Mouse (Mus musculus) limb, embryonic 10.5 days (tissue): ENCODE measurements around the gene Acsbg2. TPM values are rescaled to one million over a fixed set of nuclear protein-coding genes. Genes with fewer than 3 reads are reported as not detected.
A peak's percentile ranks its signal among the peaks of the same experiment; 100 is the strongest.

ENCODE experiments used
- DNase-seq: peaks from one replicate; pipeline ENCODE4 v3.0.0-alpha.2; 2017; ENCODE audit warnings: low spot score
- H3K27ac ChIP-seq: fragments of 300-500 bp; sonication (generic); 2 replicates; pipeline ENCODE4 v1.5.1; 2016; ENCODE audit warnings: mild to moderate bottlenecking
- H3K27me3 ChIP-seq: fragments of 300-500 bp; sonication (generic); 2 replicates; pipeline ENCODE4 v1.6.1; 2016; ENCODE audit warnings: low read depth, mild to moderate bottlenecking; ENCODE audit not compliant: poor library complexity, severe bottlenecking
- H3K36me3 ChIP-seq: fragments of 300-500 bp; sonication (generic); 2 replicates; pipeline ENCODE4 v1.6.1; 2016; ENCODE audit warnings: mild to moderate bottlenecking, moderate library complexity
- H3K4me1 ChIP-seq: fragments of 300-500 bp; sonication (generic); 2 replicates; pipeline ENCODE4 v1.6.1; 2016
- H3K4me3 ChIP-seq: fragments of 300-500 bp; sonication (generic); 2 replicates; pipeline ENCODE4 v1.5.1; 2016; ENCODE audit warnings: mild to moderate bottlenecking, moderate library complexity
- H3K9me3 ChIP-seq: fragments of 300-500 bp; sonication (generic); replicated peaks from 2 replicates; pipeline ENCODE4 v1.6.1; 2016; ENCODE audit warnings: mild to moderate bottlenecking
- WGBS: fragments of 180-500 bp; shearing (Covaris S2); methylation state at CpG from one replicate; pipeline ENCODE4 v1.1.7; 2016; 5-methylcytosine and 5-hydroxymethylcytosine counted together
- polyA plus RNA-seq: library from polyadenylated mRNA; unstranded; fragments of >200 nt; fragmentation: Nextera tagmentation; extraction: Ambion mirVana; gene quantifications from 2 replicates; pipeline ENCODE4 v1.2.1, GENCODE M21; 2016

The Acsbg2 gene
- polyA plus RNA-seq, 1 experiment from 2014 or later: not detected

DNA sequence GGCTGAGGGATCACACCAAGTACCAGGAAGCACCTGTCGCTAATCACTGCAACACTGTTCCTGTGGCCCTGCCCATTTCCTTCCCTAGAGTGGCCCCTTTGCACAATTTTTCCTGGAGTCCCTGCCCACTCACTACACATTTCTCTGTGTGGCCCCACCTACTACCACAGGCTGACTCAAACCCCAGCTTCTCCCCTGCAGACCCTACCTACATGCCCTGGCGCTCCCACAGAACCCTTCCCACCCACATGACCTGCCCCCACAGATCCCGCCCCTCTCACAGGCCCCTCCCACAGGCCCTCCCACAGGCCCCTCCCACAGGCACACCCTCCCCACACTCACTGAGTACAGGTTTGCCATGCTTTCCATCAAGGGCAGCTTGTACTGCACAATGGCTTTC is 13.1 kb downstream of the Acsbg2 start:
- no peak for DNase-seq
- Histone ChIP-seq H3K27ac (no peak overlapping the region), H3K36me3 (no peaks in the 10 kb centered on the region), H3K4me1 (0 out of 2 replicates have a peak, but pooled peaks cover 5% of the 10 kb centered on the region), H3K9me3 (no peaks in the 10 kb centered on the region), H3K27me3 (no peaks in the 10 kb centered on the region), H3K4me3 (no peak overlapping the region)
- 61% methylated on average over 3 of the region's 3 CpGs for WGBS

DNA sequence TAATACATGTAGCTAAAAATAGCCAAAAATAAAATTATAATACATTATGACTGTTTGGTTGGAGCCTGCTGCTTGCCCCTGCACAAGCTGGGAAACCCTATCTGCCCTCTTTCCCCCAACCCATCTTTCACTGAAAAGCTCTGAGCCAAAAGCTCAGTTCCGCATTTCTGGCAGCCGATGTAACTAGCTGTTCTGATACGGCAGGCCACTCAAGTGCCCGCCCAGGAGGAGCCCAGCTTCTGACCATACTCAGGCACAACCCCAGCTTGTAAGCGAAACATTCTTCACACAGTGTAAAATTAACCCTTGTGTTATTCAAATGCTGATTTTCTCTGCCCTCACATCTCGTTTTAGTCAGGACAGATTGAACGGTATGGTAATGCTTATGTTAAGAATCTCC is 15.3 kb downstream of the Acsbg2 start:
- H3K36me3 ChIP-seq: no peaks in the 10 kb centered on the region
- WGBS: 81% methylated on average over 7 of the region's 7 CpGs
- H3K9me3 ChIP-seq: no peaks in the 10 kb centered on the region
- H3K4me3 ChIP-seq: no peak overlapping the region
- no peak overlapping the region for H3K27ac ChIP-seq
- H3K27me3 ChIP-seq: no peaks in the 10 kb centered on the region
- no peak for DNase-seq
- H3K4me1 ChIP-seq: 0 out of 2 replicates have a peak, but pooled peaks cover 5% of the 10 kb centered on the region

DNA sequence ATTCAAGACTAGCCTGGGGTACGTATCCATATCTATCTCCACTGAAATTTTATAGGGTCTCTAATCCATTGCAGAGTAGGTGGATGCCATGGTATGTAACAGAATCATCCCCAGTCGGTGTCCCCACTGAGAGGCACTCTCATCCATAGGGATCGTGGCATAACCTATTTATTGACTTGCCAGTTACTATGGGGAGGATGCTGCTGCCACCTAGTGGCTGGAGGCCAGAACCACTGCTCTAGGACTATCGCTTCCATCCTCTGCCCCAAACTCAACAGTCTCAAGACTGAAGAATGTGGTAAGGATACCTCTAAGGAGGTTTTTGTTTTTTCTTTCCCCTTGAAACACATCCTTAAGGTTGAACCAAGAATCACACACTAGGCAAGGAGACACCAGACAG is 16.0 kb downstream of the Acsbg2 start:
- WGBS: 59% methylated on average over 4 of the region's 4 CpGs
- Histone ChIP-seq H3K27ac (no peak overlapping the region), H3K4me1 (0 out of 2 replicates have a peak, but pooled peaks cover 5% of the 10 kb centered on the region), H3K9me3 (no peaks in the 10 kb centered on the region), H3K36me3 (no peaks in the 10 kb centered on the region), H3K27me3 (no peaks in the 10 kb centered on the region), H3K4me3 (no peak overlapping the region)
- DNase-seq: peak; percentile 73

DNA sequence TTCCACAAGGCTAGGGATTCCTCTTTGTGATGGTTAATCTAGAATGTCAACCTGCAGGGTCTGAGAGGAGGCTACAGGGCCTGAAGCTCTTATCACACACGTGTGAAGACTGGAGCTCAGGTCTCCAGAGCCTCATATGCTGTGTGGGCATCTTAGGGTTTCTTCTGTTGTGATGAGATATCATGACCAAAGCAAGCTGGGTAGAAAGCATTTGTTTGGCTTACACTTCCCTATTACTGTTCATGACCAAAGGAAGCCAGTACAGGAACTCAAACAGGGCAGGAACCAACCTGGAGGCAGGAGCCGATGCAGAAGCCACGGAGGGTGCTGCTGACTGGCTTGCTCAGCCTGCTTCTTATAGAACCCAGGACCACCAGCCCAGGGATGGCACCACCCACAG is 18.8 kb downstream of the Acsbg2 start:
- H3K4me3 ChIP-seq: no peak overlapping the region
- H3K9me3 ChIP-seq: no peaks in the 10 kb centered on the region
- H3K4me1 ChIP-seq: no peaks in the 10 kb centered on the region
- no peaks in the 10 kb centered on the region for H3K36me3 ChIP-seq
- H3K27me3 ChIP-seq: no peaks in the 10 kb centered on the region
- 83% methylated on average over 3 of the region's 3 CpGs for WGBS
- H3K27ac ChIP-seq: no peak overlapping the region
- no peak for DNase-seq

DNA sequence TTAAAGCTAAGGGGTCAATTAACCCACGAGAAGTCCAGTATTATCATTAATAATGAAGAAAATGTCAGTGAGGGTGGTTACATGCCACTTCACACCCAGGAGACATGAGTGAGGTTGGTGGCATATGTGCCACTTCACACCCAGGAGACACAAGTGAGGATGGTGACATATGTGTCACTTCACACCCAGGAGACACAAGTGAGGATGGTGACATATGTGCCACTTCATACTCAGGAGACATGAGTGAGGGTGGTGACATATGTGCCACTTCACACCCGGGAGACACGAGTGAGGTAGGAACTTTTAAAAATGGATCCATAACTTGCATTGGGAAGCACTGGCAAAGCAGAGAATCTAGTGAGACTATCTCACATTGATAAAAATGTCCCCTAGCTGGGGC is 23.1 kb downstream of the Acsbg2 start:
- H3K9me3 ChIP-seq: no peaks in the 10 kb centered on the region
- H3K27me3 ChIP-seq: no peaks in the 10 kb centered on the region
- H3K27ac ChIP-seq: no peak overlapping the region
- H3K4me1 ChIP-seq: no peaks in the 10 kb centered on the region
- H3K36me3 ChIP-seq: no peaks in the 10 kb centered on the region
- WGBS: 86% methylated on average over 3 of the region's 3 CpGs
- no peak overlapping the region for H3K4me3 ChIP-seq
- no peak for DNase-seq

DNA sequence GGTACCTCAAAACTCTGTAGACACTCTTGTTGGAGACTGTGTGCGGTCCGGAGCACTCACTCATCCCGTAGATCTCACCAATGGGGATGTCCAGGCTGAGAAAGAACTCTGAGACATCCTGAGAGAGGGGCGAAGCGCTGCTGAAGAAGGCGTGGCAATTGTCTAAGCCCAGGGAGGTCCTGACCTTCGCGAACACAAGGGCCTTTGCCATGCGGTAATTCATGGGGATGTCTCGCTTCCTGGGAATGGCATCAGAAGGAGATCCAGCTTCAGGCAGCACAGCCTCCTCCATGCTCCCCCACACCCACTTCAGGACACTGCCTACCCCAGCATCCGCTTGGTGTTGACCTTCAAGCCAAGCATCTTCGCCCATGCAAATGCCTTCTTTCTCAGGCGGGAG is 24.5 kb downstream of the Acsbg2 start:
- Histone ChIP-seq H3K4me1 (no peaks in the 10 kb centered on the region), H3K4me3 (no peak overlapping the region), H3K27me3 (no peaks in the 10 kb centered on the region), H3K36me3 (no peaks in the 10 kb centered on the region), H3K27ac (no peak overlapping the region), H3K9me3 (no peaks in the 10 kb centered on the region)
- DNase-seq: no peak
- 92% methylated on average over 13 of the region's 13 CpGs for WGBS

DNA sequence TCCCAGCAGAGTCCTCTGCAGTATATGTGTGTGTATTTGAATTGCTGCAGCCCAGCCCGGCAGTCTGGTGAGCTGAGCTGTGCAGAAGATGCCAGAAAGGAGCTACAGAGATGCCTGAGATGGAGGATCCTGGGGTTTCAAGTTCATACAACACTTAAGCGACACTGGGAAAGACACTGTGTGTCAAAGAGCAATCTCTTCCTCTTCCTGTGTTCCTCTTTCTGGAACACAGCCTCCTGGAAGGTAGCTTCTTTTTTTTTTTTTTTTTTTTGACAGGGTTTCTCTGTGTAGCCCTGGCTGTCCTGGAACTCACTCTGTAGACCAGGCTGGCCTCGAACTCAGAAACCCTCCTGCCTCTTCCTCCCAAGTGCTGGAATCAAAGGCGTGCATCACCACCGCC is 25.5 kb downstream of the Acsbg2 start:
- H3K9me3 ChIP-seq: no peaks in the 10 kb centered on the region
- H3K4me1 ChIP-seq: no peaks in the 10 kb centered on the region
- no peak for DNase-seq
- no peak overlapping the region for H3K27ac ChIP-seq
- no peaks in the 10 kb centered on the region for H3K36me3 ChIP-seq
- WGBS: 87% methylated on average over 5 of the region's 5 CpGs
- no peaks in the 10 kb centered on the region for H3K27me3 ChIP-seq
- H3K4me3 ChIP-seq: no peak overlapping the region

DNA sequence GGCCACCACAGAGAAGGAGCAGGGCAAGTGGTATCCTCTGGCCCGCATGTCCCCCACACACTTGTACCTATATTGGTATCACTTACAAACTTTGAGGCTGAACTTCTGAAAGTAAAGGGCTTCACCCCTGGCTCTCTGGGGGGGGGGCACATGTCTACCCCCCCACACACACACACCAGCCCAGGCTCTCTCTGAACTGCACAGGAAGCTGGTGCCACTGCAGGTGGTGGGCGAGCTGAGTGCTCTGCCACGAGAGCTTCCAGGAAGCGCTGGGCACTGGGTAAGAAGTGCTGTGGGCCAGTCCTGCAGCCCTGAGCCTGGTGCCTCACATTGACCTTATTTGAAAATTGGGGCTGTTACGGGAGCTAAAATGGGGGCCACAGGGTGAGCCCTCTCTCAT is 30.6 kb downstream of the Acsbg2 start:
- Histone ChIP-seq H3K4me3 (no peak overlapping the region), H3K4me1 (no peaks in the 10 kb centered on the region), H3K27me3 (no peaks in the 10 kb centered on the region), H3K36me3 (no peaks in the 10 kb centered on the region), H3K9me3 (no peaks in the 10 kb centered on the region), H3K27ac (no peak overlapping the region)
- WGBS: 88% methylated on average over 5 of the region's 5 CpGs
- DNase-seq: no peak

DNA sequence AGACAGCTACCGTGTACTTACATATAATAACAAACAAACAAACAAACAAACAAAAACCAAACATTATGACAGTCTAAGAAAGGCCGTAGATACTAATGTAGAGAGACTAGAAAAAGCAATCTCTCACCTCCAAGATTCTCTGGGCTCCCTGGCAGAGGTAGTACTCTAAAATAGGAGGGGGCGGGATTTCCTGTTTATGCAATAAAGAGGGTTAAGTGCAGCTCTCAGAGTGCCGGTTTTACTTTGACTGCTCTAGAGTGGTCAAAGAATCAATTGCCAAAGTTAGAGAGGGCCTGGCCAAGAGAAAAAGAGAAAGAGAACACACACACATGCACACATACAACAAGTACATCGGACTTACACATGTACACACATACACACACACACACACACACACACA is 32.1 kb downstream of the Acsbg2 start:
- 81% methylated on average over 5 of the region's 5 CpGs for WGBS

DNA sequence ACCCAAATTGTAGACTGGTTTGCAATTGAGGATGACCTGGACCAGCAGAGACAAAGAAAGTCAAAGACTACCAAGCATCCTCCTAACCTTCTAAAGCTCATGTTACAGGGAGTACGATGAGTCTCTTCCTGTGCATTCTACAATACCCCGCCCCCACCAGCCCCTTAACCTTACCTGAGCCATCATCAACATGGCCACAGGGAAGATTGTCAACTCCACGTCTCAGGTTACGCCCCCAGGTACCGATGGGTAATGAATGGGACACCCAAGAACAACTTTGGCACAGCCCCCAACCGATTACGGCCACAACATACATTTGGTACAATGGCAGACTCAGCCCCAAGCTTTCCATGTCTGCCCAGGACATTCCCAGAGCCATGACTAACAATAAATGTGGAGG is 33.7 kb downstream of the Acsbg2 start:
- Histone ChIP-seq H3K4me1 (no peaks in the 10 kb centered on the region), H3K27me3 (0 out of 2 replicates have a peak, but pooled peaks cover 11% of the 10 kb centered on the region), H3K4me3 (no peak overlapping the region), H3K9me3 (no peaks in the 10 kb centered on the region), H3K27ac (no peak overlapping the region), H3K36me3 (no peaks in the 10 kb centered on the region)
- 80% methylated on average over 7 of the region's 7 CpGs for WGBS
- no peak for DNase-seq

More for the DNA sequence above, 32.1 kb downstream of the Acsbg2 start:
- Histone ChIP-seq H3K36me3 (no peaks in the 10 kb centered on the region), H3K4me1 (no peaks in the 10 kb centered on the region), H3K9me3 (no peaks in the 10 kb centered on the region), H3K4me3 (no peak overlapping the region), H3K27ac (no peak overlapping the region), H3K27me3 (0 out of 2 replicates have a peak, but pooled peaks cover 7% of the 10 kb centered on the region)
- DNase-seq: no peak

DNA sequence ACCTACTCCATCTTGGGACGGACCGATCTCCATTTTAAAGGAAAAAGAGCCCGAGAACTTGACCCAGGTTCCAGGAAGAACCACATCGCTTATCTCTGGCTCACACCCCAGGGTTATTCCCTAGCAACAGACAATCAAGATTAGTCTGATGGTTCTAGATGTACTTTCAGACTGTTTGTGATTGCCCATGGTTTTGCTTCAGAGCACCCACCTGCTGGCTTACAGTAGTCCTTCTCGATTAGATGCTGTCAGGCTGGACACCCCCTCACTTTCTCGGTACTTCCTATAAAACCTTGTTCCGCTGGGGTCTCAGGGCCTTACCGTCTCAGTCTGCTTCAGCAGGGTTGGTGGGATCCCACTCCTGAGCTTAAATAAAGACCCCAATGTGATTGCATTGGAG is 37.9 kb downstream of the Acsbg2 start:
- Histone ChIP-seq H3K36me3 (no peaks in the 10 kb centered on the region), H3K27me3 (peaks cover 25% of the 10 kb centered on the region), H3K27ac (no peak overlapping the region), H3K4me1 (no peaks in the 10 kb centered on the region), H3K9me3 (no peaks in the 10 kb centered on the region), H3K4me3 (no peak overlapping the region)
- no peak for DNase-seq
- 93% methylated on average over 8 of the region's 8 CpGs for WGBS

DNA sequence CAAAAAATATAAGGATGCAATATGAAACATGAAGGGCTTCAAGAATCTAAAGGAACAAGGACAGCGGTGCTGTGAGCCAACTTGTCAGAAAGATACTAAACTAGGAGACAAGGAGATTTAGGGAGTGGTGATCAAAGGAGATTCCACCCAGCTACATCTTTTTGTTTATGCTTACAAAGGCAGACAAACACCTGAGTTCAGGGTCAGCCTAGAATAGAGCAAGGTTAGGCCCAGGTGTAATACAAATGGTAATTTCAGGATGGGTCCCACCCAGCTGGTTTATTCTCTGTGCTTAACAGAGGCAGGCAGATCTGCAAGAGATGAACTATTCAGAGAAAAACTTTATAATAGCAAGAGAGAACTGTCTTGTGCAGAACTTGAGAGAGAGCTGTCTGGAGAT is 40.9 kb downstream of the Acsbg2 start:
- Histone ChIP-seq H3K4me1 (peaks cover 20% of the 10 kb centered on the region), H3K4me3 (no peak overlapping the region), H3K27ac (no peak overlapping the region), H3K27me3 (peaks cover 47% of the 10 kb centered on the region), H3K9me3 (no peaks in the 10 kb centered on the region), H3K36me3 (no peaks in the 10 kb centered on the region)
- DNase-seq: no peak
- WGBS: 92% methylated on average over 1 of the region's 1 CpGs

DNA sequence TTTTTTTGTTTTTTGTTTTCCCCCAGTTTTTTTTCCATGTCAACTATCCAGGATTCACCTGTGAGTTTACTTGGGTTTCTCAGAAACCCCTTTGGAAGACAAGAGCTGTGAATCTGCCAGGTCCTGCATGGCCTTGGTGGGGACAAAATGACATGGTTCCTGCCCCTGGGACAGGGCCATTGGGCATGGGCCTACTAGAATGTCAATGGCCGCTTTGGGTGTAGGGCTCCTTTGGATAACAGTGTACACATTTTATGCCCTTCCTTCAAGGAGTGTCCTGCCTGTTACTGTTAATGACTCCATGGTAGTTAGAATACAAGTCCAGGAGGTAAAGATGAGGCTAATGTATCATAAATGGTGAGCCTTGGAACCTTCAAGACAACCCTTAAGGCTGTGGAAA is 41.3 kb downstream of the Acsbg2 start:
- H3K36me3 ChIP-seq: no peaks in the 10 kb centered on the region
- DNase-seq: no peak
- no peak overlapping the region for H3K27ac ChIP-seq
- peaks cover 20% of the 10 kb centered on the region for H3K4me1 ChIP-seq
- 90% methylated on average over 1 of the region's 1 CpGs for WGBS
- H3K27me3 ChIP-seq: peaks cover 50% of the 10 kb centered on the region
- H3K9me3 ChIP-seq: no peaks in the 10 kb centered on the region
- no peak overlapping the region for H3K4me3 ChIP-seq

DNA sequence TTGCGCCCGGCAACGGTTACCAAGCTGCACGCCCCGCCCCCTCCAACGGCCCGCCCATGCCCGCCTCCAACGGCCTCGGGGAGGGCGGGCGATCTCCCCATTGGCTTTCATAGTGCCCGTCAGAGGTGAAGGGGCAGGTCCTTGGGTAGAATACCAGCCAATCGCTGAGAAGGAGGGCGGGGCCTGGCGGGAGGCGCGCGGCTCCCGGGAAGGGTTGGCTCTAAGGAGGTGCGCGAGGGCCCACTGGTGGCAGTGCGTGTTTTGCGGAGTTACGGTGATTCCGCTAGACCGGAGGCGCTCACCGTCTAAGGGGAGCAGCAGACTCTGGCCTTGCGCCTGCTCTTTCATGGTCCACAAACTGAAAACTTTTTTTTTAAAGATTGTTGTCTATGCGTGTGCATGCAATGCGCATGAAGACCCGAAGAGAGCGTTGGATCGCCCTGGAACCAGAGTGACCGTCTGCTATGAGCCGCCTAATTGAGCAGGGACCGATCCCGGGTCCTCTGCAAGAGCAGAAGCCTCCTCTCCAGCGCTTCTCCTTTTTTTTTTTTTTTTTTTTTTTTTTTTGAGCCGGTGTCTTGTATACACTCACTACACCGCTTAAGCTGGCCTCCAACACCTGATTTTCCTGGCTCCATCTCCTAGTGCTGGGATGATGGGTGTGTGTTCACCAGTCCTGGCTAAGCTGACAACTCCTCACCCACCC is 43.0 kb downstream of the Acsbg2 start:
- DNase-seq: peak; percentile 99
- peaks cover 50% of the 10 kb centered on the region for H3K27me3 ChIP-seq
- peak overlapping the region; percentile 70 for H3K4me3 ChIP-seq
- peaks cover 20% of the 10 kb centered on the region for H3K4me1 ChIP-seq
- WGBS: under 1% methylated on average over 42 of the region's 42 CpGs
- H3K36me3 ChIP-seq: no peaks in the 10 kb centered on the region
- peak overlapping the region; percentile 78 for H3K27ac ChIP-seq
- H3K9me3 ChIP-seq: no peaks in the 10 kb centered on the region
